Mouse (Mus musculus): ENCODE results near the gene Mpp3.

- no peak for TF ChIP-seq CTCF (IDR thresholded peaks at IDR 0.05; ENCODE audit: low read depth)
- no peak for TF ChIP-seq EP300 (IDR thresholded peaks at IDR 0.05; ENCODE audit: low read depth)
These were observed 70.8 kb downstream of the Mpp3 start for GRCm38 (mm10) chr11:101957476-101957875.
